In the genomic region with DNA sequence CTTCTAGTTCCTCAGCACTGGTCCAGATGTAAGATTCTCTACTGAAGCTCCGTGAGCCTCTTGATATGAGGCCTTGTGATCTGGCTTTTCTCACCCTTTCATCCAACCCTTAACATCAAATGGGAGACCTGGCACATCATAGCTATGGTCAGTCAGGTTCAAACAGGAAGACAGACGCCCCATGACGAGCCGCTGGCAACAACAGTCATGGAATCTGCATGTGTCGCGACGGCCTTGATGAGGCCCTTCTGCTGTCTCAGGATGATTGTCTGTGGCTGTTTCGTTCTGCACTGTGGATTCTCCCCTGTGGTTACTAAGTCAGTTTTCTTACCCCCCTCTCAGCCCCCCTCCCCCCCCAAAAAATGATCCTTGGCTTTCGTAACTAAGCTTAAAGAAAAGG, we compare ENCODE assay signal across 28 mouse cellular contexts.
DNase-seq lines count a peak whose midpoint lies in the region; ATAC-seq lines count a peak whose summit lies in the region.
"Had no signal": no experiment of that assay in that cellular context is flagged by ENCODE, and none has a peak within 500 bp of the region (broad histone marks: within the 10 kb centered on the region; RNA-seq: fewer than 3 reads in every experiment).

No protein-coding gene starts in this region.

- DNase-seq in ZHBTc4 (ENCODE audit: low read depth, low spot score) = peak; percentile 23
- DNase-seq in heart, embryonic 10.5 days (ENCODE audit: low spot score) = no peak
- DNase-seq in heart, postnatal 4 days = peak; percentile 58
- DNase-seq in embryonic facial prominence, embryonic 10.5 days (ENCODE audit: low spot score) = no peak
- no peak for DNase-seq in right cerebral cortex, postnatal 25 days
- DNase-seq: adrenal gland, adult 8-10 months; cerebellum, adult 2 months; cerebellum, postnatal 14 days; forebrain, postnatal 0 days; gastrocnemius, postnatal 10 days; kidney, adult 8-10 months; liver; lung, adult 2 months; lung, postnatal 10 days; spleen, adult 18-20 months; thymus, postnatal 36 days had no signal

- H3K27ac ChIP-seq in heart, embryonic 10.5 days = peak overlapping the region; percentile 67
- peak overlapping the region; percentile 74 for H3K27ac ChIP-seq in heart, embryonic 15.5 days
- no peak overlapping the region for H3K27ac ChIP-seq in embryonic facial prominence, embryonic 10.5 days (replicated peaks)
- H3K27ac ChIP-seq: embryonic facial prominence, embryonic 15.5 days; forebrain, embryonic 12.5 days; hindbrain, embryonic 13.5 days; kidney, postnatal 0 days; liver, embryonic 14.5 days; macrophage; midbrain, embryonic 13.5 days had no signal

- H3K4me2 ChIP-seq in heart, embryonic 15.5 days = no peak overlapping the region
- H3K4me2 ChIP-seq: embryonic facial prominence, embryonic 15.5 days; forebrain, embryonic 12.5 days; hindbrain, embryonic 13.5 days; midbrain, embryonic 13.5 days had no signal

- H3K36me3 ChIP-seq in heart, embryonic 10.5 days = no peaks in the 10 kb centered on the region
- H3K36me3 ChIP-seq in heart, embryonic 15.5 days = no peaks in the 10 kb centered on the region
- no peaks in the 10 kb centered on the region for H3K36me3 ChIP-seq in embryonic facial prominence, embryonic 10.5 days (replicated peaks)
- H3K36me3 ChIP-seq: embryonic facial prominence, embryonic 15.5 days; forebrain, embryonic 12.5 days; hindbrain, embryonic 13.5 days; midbrain, embryonic 13.5 days had no signal

- ATAC-seq in heart, embryonic 15.5 days (replicated peaks; ENCODE audit: insufficient number of reproducible peaks, insufficient read depth, low FRiP score, low read depth) = no peak
- ATAC-seq in frontal cortex, adult (ENCODE audit: low TSS enrichment) = no peak
- ATAC-seq: activated CD4-positive, CD25-positive, alpha-beta regulatory T cell, adult 4 months; CD4-positive, CD25-positive, alpha-beta regulatory T cell, adult 4 months; forebrain, postnatal 0 days; intestine, embryonic 16.5 days; midbrain, embryonic 13.5 days had no signal

- no peaks in the 10 kb centered on the region for H3K9me3 ChIP-seq in heart, embryonic 10.5 days
- H3K9me3 ChIP-seq in heart, embryonic 15.5 days (replicated peaks) = no peaks in the 10 kb centered on the region
- H3K9me3 ChIP-seq in embryonic facial prominence, embryonic 10.5 days = no peaks in the 10 kb centered on the region
- H3K9me3 ChIP-seq: embryonic facial prominence, embryonic 15.5 days; forebrain, embryonic 12.5 days; hindbrain, embryonic 13.5 days; midbrain, embryonic 13.5 days had no signal

- no peak overlapping the region for H3K9ac ChIP-seq in heart, embryonic 15.5 days
- H3K9ac ChIP-seq: embryonic facial prominence, embryonic 15.5 days; forebrain, embryonic 12.5 days; forebrain, postnatal 0 days; hindbrain, embryonic 13.5 days; liver, embryonic 14.5 days; midbrain, embryonic 13.5 days had no signal

- H3K4me3 ChIP-seq in heart, embryonic 10.5 days = no peak overlapping the region
- H3K4me3 ChIP-seq in heart, embryonic 15.5 days = no peak overlapping the region
- no peak overlapping the region for H3K4me3 ChIP-seq in embryonic facial prominence, embryonic 10.5 days
- H3K4me3 ChIP-seq: embryonic facial prominence, embryonic 15.5 days; forebrain, embryonic 12.5 days; hindbrain, embryonic 13.5 days; midbrain, embryonic 13.5 days had no signal

- H3K27me3 ChIP-seq in heart, embryonic 10.5 days (ENCODE audit: insufficient read depth, poor library complexity, severe bottlenecking) = no peaks in the 10 kb centered on the region
- H3K27me3 ChIP-seq in heart, embryonic 15.5 days = no peaks in the 10 kb centered on the region
- H3K27me3 ChIP-seq in embryonic facial prominence, embryonic 10.5 days (replicated peaks; ENCODE audit: low read depth, poor library complexity, severe bottlenecking) = no peaks in the 10 kb centered on the region
- H3K27me3 ChIP-seq: embryonic facial prominence, embryonic 15.5 days; forebrain, embryonic 12.5 days; hindbrain, embryonic 13.5 days; midbrain, embryonic 13.5 days had no signal

- 45% methylated on average over 9 of the region's 9 CpGs for WGBS in heart, embryonic 10.5 days
- WGBS in heart, embryonic 15.5 days = 37% methylated on average over 9 of the region's 9 CpGs
- WGBS in embryonic facial prominence, embryonic 10.5 days = 92% methylated on average over 9 of the region's 9 CpGs

- H3K4me1 ChIP-seq in heart, embryonic 10.5 days = peaks cover 23% of the 10 kb centered on the region
- peaks cover 20% of the 10 kb centered on the region for H3K4me1 ChIP-seq in heart, embryonic 15.5 days (replicated peaks)
- peaks cover 15% of the 10 kb centered on the region for H3K4me1 ChIP-seq in embryonic facial prominence, embryonic 10.5 days
- H3K4me1 ChIP-seq: forebrain, embryonic 12.5 days; hindbrain, embryonic 13.5 days; midbrain, embryonic 13.5 days had no signal

Comparison
In these comparisons a context has a peak if more than half of its experiments do, and no peak if none do; other contexts are left out.
1. DNase-seq: peak in ZHBTc4 (single experiment) and heart, postnatal 4 days (single experiment); none in heart, embryonic 10.5 days (single experiment), embryonic facial prominence, embryonic 10.5 days (single experiment) and right cerebral cortex, postnatal 25 days (single experiment).